Mouse (Mus musculus): Measurements from ENCODE around the gene Dcaf6.

DNA sequence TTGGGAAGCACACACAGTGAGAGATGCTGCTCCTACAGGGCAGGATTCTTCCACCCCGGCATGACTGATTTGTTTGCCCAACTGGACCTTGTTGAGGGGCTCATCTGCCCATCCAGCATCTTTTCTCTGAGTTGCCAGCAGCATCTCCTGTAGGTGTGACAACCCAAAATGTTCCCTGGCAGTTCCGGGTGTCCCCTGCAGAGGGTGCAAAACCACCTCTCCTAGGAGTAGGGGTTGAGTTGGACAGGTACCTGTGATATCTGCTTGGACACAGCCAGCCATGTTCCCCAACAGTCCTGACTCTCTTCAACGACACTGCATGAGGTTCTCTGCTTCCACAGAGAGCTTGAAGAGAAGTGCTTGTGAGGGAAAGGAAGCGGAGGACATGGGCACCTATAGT lies 170.4 kb downstream of the Dcaf6 start:
- TF ChIP-seq EP300 (IDR thresholded peaks at IDR 0.05; ENCODE audit: low read depth) = no peak
- TF ChIP-seq CTCF (IDR thresholded peaks at IDR 0.05; ENCODE audit: low read depth) = peak; percentile 72

Measured in liver, postnatal 0 days (tissue).